Mouse (Mus musculus): ENCODE measurements around the gene 2310007B03Rik. TPM values are rescaled to one million over a fixed set of nuclear protein-coding genes. Genes with fewer than 3 reads are reported as not detected.
"Not testable (repeated sequence)": the region's sequence is repeated elsewhere in the genome, so short reads cannot be mapped to it uniquely, and the experiment has no call there.

The 2310007B03Rik gene
- total RNA-seq (2021), result not detected
- long read RNA-seq, experiment 1, result 0 reads
- long read RNA-seq, experiment 2, result 0 reads

GRCm38 (mm10) chr1:93160501-93161133 is at the start of gene 2310007B03Rik:
2310007B03Rik (minus strand) TSS chr1:93160948.
- TF ChIP-seq CTCF (IDR thresholded peaks at IDR 0.05), result no peak
- Histone ChIP-seq H3K4me3 (no peak within 1 kb of the TSS), H3K27ac (no peak within 1 kb of the TSS)
- no peak for DNase-seq
- intact Hi-C loops (cut with DNase I), result no loop called here

- H3K27ac ChIP-seq, result no peak overlapping the region
- peak; percentile 71 for DNase-seq
- intact Hi-C loops (cut with DNase I), result no loop called here
- H3K4me3 ChIP-seq, result no peak overlapping the region
- no peak for TF ChIP-seq CTCF (IDR thresholded peaks at IDR 0.05)
Measured at GRCm38 (mm10) chr1:93210213-93210641, 49.5 kb upstream of the 2310007B03Rik start.

DNA sequence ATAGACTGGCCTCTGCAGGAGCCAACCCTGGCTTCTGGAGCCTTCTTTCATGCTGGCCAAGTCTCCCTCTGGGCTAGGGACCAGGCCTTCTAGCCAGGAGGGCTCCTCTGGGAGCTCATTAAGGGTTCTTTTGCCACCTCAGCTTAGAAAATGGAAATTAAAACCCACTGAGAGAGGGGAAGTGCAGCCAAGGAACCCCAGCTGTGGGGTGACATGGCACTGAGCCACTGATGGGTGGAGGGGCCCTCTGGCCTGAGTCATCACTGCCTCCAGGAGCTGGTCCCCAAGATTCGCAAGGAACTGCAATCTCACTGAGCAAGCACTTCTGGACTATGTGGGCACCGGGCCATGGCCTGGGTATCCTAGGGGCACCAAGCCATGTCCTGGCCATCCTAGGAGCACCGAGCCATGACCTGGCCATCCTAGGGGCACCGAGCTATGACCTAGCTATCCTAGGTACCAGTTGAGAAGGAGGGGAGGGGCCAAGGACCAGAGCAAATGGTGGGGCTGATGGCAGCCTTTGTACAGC is 46.9 kb upstream of the 2310007B03Rik start:
- Histone ChIP-seq H3K27ac (no peak overlapping the region), H3K4me3 (no peak overlapping the region)
- peak; percentile 41 for DNase-seq
- intact Hi-C loops (cut with DNase I), result no loop called here
- no peak for TF ChIP-seq CTCF (IDR thresholded peaks at IDR 0.05)

GRCm38 (mm10) chr1:93206277-93206970 is 45.7 kb upstream of the 2310007B03Rik start:
- intact Hi-C loops (cut with DNase I), result no loop called here
- Histone ChIP-seq H3K27ac (no peak overlapping the region), H3K4me3 (no peak overlapping the region)
- no peak for DNase-seq
- no peak for TF ChIP-seq CTCF (IDR thresholded peaks at IDR 0.05)

DNA sequence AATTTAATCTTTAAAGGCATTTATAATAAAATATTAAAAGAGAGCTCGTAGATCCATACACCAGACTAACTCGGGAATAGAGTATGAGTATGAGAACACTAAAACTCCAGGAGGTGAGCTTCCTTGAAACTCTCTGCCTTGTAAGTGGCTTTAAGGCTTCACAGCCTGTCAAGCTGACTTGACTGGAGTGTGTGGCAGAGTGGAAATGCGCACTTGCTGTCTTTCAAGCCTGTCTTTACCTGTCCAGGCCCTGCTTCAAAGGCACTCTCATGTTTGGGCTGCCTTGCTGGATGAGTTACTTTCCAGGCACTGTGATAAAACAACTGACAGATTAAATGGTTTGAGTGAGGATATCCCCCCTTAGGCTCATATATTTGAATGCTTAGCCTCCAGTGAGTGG is 37.2 kb upstream of the 2310007B03Rik start:
- Histone ChIP-seq H3K4me3 (no peak overlapping the region), H3K27ac (no peak overlapping the region)
- DNase-seq, result no peak
- no peak for TF ChIP-seq CTCF (IDR thresholded peaks at IDR 0.05)
- intact Hi-C loops (cut with DNase I), result no loop called here

GRCm38 (mm10) chr1:93197454-93197853 is 36.7 kb upstream of the 2310007B03Rik start:
- DNase-seq; intact Hi-C loops (cut with DNase I); H3K4me3 ChIP-seq; H3K27ac ChIP-seq: not testable (repeated sequence)

DNA sequence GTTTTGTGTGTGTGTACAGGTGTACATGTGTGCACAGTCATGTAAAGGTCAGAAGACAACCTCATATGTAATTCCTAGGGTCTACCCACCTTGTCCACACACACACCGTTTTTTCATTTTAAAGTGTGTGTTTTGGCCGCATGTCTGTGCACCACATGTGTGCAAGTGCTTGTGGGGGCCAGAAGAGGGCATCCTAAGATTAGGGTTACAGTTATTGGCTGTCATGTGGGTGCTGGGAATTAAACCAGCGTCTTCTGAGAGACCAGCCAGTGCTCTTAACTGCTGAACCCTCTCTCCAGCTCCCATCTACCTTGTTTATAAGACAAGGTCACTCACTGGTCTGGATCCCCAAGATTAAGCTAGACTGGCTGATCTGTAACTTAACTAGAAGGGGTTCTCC is 34.2 kb upstream of the 2310007B03Rik start:
- Histone ChIP-seq H3K27ac (no peak overlapping the region), H3K4me3 (no peak overlapping the region)
- intact Hi-C loops (cut with DNase I), result no loop called here
- no peak for DNase-seq
- TF ChIP-seq CTCF (IDR thresholded peaks at IDR 0.05), result no peak

DNA sequence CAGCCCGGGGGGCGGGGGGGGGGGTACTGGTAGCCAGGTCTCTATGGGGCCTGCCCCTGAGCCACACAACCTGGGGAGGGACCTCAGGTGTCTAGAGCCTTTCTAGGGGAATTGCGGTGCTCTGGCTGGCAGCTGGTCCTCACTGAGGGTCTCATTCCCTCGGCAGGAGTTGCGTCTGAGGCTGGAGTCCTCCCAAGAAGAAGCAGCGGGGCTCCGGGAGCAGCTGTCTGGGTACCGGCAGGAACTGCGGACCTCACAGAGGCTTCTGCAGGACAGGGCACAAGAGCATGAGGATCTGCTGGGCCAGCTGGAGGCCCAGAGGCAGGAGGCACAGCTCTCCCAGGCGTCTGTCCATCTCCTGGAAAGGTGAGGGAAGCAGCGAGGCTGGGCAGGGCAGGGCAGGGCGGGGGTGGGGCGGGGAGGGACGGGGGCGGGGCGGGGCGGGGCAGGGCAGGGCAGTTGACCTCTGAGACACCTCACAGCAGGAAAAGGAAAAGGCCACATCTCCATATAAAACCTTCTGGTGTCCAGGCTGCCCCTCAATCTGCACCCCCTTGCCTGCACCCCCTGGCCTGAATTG is 30.1 kb upstream of the 2310007B03Rik start:
- no peak overlapping the region for H3K4me3 ChIP-seq
- no peak for DNase-seq
- intact Hi-C loops (cut with DNase I), result no loop called here
- no peak overlapping the region for H3K27ac ChIP-seq
- TF ChIP-seq CTCF (IDR thresholded peaks at IDR 0.05), result no peak

DNA sequence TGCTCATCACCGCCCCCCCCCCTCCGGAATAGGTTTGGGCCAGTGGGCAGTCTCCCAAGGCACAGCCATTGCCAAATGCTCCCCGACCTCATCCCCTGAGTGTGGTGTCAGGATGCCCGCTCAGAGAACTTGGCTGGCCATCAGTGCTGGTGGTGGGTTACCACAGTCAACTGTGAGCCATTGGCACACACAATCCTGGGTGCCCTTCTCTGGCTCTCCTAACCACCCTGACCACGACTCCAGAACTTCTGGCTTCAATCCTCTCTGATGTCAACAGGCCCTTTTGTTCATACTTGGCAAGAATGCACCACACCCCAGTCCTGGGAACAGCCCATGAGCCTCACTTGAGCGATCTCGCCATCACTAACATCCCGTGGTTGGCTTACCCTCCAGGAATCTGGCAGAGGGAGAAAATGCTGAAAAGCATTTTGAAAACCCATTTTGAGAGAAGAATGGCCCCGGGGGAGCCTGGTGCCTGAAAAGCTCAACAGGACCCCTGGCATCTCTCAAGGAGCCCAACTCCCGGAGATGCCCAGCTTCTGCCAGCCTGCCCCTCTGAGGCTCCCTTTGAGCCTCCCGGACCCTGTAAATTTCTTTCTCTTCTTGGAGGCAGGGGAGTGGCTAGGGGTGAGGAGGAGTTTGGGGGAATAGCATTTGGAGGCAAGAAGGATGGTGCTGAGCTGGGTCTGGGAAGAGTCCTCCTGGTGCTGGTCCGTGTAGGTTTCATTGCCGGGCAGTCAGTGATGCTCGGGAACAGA is 23.5 kb upstream of the 2310007B03Rik start:
- intact Hi-C loops (cut with DNase I), result no loop called here

DNA sequence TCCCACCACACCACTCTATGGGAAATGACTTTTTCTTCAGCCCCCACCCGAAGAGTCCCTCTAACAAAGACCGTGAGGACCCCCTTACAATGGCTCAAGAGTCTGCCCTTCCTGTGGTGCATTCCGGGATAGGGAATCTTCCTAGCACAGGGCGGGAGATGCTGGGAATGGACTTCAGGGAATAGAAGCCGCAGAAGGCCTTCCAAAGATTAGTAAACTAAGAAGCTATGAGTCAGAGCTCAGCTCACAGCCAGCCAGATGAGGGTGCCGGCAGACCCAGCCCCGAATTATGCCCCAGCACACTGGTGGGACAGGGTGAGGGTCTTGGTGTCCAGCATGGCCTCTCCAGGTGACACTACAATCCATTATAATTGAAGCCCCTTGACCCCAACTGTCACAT is 21.5 kb upstream of the 2310007B03Rik start:
- no peak for TF ChIP-seq CTCF (IDR thresholded peaks at IDR 0.05)
- intact Hi-C loops (cut with DNase I), result no loop called here
- Histone ChIP-seq H3K4me3 (no peak overlapping the region), H3K27ac (no peak overlapping the region)
- peak; percentile 22 for DNase-seq

More for the DNA sequence above, 23.5 kb upstream of the 2310007B03Rik start:
- peak; percentile 43 for DNase-seq
- Histone ChIP-seq H3K4me3 (no peak overlapping the region), H3K27ac (no peak overlapping the region)
- TF ChIP-seq CTCF (IDR thresholded peaks at IDR 0.05), result no peak

GRCm38 (mm10) chr1:93176525-93177332 is 16.0 kb upstream of the 2310007B03Rik start:
- no peak for TF ChIP-seq CTCF (IDR thresholded peaks at IDR 0.05)
- intact Hi-C loops (cut with DNase I), result loop anchor here (10.0 kb wide), 1 partner anchor 128 kb away; the partner anchor contains the start of gene Mterf4
- Histone ChIP-seq H3K4me3 (peak overlapping the region; percentile 62), H3K27ac (peak overlapping the region; percentile 43; the same call in 1 of the 2 replicates)
- DNase-seq, result peak; percentile 80
